Mouse (Mus musculus): Measurements from ENCODE around the gene Ppp1r26. TPM values are rescaled to one million over a fixed set of nuclear protein-coding genes. Genes with fewer than 3 reads are reported as not detected.

Gene Ppp1r26
- total RNA-seq, 2 experiments from 2014 or later = 26.9 to 27.3 TPM

DNA sequence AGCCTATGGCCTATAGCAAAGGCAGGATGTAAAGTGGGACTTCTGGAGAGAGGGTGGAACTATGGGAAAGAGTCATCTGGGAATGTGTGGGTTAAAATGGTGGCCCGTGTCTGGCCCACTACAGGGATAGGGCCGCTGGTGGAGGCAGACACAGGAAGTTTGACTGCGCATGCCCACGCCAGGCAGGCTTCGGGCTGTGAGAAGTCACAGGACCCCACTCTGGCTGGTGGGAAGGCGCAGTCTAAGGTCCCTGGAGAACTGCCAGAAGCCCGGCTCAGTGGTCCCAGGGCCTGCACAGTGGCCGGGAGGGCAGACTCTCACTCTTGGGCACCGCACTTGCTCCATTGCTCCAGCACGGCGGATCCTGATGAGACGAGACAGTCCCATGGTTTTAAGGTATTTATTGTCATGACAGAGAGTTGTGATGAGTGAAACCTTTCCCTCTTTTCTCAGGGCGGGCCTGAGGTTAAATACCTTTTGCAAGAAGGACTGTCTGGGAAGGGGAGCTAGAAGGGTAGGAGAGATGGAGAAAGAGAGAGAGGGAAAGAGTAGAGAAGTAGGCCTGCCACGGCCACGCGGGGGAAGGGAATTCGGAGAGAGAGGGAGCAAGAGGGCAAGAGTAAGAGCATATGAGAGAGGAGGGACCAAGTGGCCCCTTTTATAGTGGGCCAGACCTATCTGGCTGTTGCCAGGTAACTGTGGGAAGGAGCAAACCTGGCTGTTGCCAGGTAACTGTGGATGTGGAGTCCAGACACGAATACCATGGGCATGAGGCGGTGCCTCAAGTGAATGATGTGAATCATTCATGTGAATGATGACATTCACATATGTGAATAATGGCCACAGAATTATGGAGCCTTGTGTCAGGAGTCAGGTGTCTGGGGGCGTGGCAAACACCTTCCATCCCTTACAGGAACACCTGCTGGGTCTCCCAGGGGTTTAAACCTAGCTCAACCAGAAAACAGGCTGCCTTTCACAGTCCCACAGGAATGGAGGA, 32.9 kb downstream of the Ppp1r26 start:
- intact Hi-C loops (cut with DNase I) = no loop called here
- peak in 1 of 2 experiments; percentile 64 for DNase-seq (ENCODE audit: extremely low spot score in 1 of 2, low spot score in 2 of 2)

DNA sequence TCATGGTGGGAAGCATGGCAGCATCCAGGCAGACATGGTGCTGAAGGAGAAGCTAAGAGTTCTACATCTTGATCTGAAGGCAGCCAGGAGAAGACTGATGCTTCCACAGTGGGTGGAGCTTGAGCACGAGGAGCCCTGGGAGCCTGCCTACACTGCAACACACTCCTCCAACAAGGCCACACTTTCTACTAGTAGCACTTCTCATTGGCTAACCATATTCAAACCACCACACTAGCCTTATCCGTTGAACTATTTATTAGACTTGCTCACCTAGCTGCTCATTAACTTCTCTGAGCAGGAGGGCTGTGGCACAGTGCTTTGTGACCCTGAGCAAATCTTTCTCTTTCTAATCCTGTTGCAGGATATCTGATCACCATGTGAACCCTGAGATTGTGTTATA, 37.3 kb downstream of the Ppp1r26 start:
- DNase-seq (ENCODE audit: extremely low spot score in 1 of 2, low spot score in 2 of 2) = no peak
- intact Hi-C loops (cut with DNase I) = no loop called here

- no peak for DNase-seq (ENCODE audit: extremely low spot score in 1 of 2, low spot score in 2 of 2)
- intact Hi-C loops (cut with DNase I) = no loop called here
Observed at GRCm38 (mm10) chr2:28494521-28494920, 47.9 kb downstream of the Ppp1r26 start.

- intact Hi-C loops (cut with DNase I) = no loop called here
- DNase-seq (ENCODE audit: extremely low spot score in 1 of 2, low spot score in 2 of 2) = peak in 1 of 2 experiments; percentile 65
Observed at GRCm38 (mm10) chr2:28495207-28495756, 48.7 kb downstream of the Ppp1r26 start.

DNA sequence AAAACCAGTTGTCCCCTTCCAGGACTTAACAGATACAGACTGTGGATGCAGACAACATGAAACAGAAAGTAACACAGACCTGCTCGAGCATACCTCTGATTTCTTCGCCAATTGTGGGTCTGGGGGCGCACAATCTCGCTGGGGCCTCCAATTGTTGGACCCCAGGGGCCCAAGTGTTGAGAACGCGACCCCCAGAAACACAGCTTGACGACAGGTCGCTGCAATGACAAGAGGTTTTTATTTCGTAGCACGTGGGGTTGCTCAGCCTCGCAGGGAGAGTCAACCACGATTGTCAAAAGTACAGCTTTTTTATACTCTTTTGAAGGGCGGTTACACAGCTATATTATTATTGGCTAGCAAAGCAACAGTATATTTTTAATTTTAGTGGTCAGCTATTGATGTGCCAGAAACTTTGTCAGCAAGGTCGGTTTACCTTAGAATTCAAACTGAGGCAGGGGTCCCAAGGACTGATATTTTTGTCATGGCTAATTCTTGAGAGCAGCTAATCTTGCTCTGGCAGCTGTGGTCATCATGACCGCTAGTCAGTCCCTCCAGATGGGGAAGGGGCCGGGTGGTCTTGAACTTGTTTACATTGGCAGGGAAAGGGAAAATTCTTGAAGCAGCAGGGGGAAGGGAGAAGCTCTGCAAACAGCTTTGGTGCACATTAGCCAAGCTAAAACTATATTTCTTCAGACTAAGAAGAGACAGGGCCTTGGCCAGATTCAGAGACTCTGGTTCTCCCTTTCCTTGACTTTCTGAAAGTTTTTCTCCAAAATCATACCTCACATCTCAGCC, 49.4 kb downstream of the Ppp1r26 start:
- no peak for DNase-seq (ENCODE audit: extremely low spot score in 1 of 2, low spot score in 2 of 2)
- intact Hi-C loops (cut with DNase I) = no loop called here

DNA sequence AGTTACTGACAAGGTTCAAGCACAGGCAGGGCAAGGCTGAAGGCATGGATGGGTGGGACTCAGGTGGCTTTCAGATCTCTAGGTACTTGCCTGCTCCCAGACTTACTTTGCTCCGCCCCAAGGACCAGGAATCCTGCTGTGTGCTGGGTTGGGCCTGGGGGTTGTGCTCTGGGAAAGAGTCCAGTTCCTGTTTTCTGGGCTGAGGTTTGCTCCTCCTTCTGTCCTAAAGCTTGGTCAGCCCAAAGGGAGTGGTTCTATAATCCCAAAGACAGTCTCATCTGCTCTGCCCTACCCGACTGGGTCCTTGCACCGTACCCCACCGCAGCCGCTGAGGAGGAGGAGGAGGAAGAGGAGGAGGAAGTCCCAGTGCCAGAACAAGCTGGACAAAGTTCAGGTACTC, 50.1 kb downstream of the Ppp1r26 start, which contains the start of gene Gbgt1:
Gene Gbgt1, plus strand, starts transcription at position 221 of the 400 bp plus-strand sequence.
- no peak for DNase-seq (ENCODE audit: extremely low spot score in 1 of 2, low spot score in 2 of 2)
- intact Hi-C loops (cut with DNase I) = no loop called here

DNA sequence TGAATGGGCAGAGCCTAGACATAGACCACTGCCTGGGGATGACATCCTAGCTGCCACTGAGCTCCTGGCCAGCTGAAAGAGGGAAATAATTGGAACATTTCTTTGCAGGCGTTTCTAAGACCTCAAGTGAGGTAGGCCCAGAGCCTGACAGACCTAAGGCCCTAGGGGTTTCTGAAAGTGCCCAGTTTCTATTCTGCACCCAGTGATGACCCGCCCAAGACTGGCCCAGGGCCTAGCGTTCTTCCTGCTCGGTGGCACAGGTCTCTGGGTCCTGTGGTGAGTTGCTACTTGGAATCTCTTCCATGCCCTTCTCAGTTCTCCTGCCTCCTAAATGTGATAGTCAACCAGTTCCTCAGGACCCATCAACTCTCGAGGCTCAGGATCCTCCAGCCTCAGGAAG, 51.0 kb downstream of the Ppp1r26 start:
- intact Hi-C loops (cut with DNase I) = no loop called here
- DNase-seq (ENCODE audit: extremely low spot score in 1 of 2, low spot score in 2 of 2) = no peak

- DNase-seq (ENCODE audit: extremely low spot score in 1 of 2, low spot score in 2 of 2) = no peak
- intact Hi-C loops (cut with DNase I) = no loop called here
Observed at GRCm38 (mm10) chr2:28498431-28498830, 51.8 kb downstream of the Ppp1r26 start.

DNA sequence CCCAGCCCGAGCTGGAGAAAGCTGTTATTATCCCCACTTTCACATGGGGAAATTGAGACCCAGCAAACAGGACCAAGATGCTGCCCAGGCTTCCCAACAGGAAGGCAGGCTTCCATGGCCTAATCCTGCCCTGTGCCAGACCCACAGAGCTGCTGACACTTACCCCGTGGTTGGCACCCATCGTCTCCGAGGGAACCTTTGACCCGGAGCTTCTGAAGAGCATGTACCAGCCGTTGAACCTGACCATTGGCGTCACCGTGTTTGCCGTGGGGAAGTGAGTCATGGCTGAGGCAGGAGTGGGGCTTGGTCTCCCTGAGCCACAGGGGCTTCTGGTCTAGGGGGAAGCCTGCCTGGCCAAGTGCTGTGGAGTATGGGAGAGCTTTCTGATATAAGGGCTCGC, 56.4 kb downstream of the Ppp1r26 start:
- peak in 1 of 2 experiments; percentile 22 for DNase-seq (ENCODE audit: extremely low spot score in 1 of 2, low spot score in 2 of 2)
- intact Hi-C loops (cut with DNase I) = no loop called here

DNA sequence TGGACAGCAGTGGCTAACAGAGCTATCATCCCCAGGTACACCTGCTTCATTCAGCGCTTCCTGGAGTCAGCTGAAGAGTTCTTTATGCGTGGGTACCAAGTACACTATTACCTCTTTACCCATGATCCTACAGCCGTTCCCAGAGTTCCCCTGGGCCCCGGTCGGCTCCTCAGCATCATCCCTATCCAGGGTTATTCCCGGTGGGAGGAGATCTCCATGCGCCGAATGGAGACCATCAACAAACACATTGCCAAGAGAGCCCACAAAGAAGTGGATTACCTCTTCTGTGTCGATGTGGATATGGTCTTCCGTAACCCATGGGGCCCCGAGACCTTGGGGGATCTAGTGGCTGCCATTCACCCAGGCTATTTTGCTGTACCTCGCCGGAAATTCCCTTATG, 58.1 kb downstream of the Ppp1r26 start:
- intact Hi-C loops (cut with DNase I) = no loop called here
- DNase-seq (ENCODE audit: extremely low spot score in 1 of 2, low spot score in 2 of 2) = peak in 1 of 2 experiments; percentile 9

Other genes starting within 250 kb of the Ppp1r26 start
- 1 to 10 TPM; 3.2 to 3.5 TPM for gene 1700007K13Rik, start 19.5 kb downstream of the Ppp1r26 start, total RNA-seq (2021)
- gene Mrps2, start 21.3 kb downstream of the Ppp1r26 start, total RNA-seq (2021) = 10 to 100 TPM; 38.8 to 38.9 TPM
- gene Gbgt1, start 50.1 kb downstream of the Ppp1r26 start, total RNA-seq (2021) = 1 to 10 TPM; 2.4 to 2.7 TPM
- gene Gm10134, start 59.3 kb downstream of the Ppp1r26 start, total RNA-seq (2021) = 1 to 10 TPM; 1.8 to 3.1 TPM
- gene Ralgds, start 66.3 kb downstream of the Ppp1r26 start, total RNA-seq (2021) = 100 to 1,000 TPM; 148 to 156 TPM
- gene Cel, start 116.6 kb downstream of the Ppp1r26 start, total RNA-seq (2021) = not detected
- 10 to 100 TPM; 18.6 to 20.2 TPM for gene Gtf3c5, start 137.0 kb downstream of the Ppp1r26 start, total RNA-seq (2021)
- gene Gfi1b, start 175.2 kb downstream of the Ppp1r26 start, total RNA-seq (2021) = not detected
- gene Tsc1, start 194.4 kb downstream of the Ppp1r26 start, total RNA-seq (2021) = 10 to 100 TPM; 42.4 to 43.0 TPM